Mouse (Mus musculus) liver, postnatal 0 days (tissue): ENCODE measurements around the gene Cyfip1. TPM values are rescaled to one million over a fixed set of nuclear protein-coding genes. Genes with fewer than 3 reads are reported as not detected.
A peak's percentile ranks its signal among the peaks of the same experiment; 100 is the strongest.

Experiments used
- ATAC-seq: fragments of 200-750 bp; cut with Nextera tagmentation; 2 replicates; pipeline ENCODE4 v1.8.0; 2017; ENCODE audit warnings: mild to moderate bottlenecking, moderate library complexity
- DNase-seq: peaks from one replicate; pipeline ENCODE4 v3.0.0-alpha.2; 2016
- H3K27ac ChIP-seq: fragments of 300-500 bp; sonication (generic); 2 replicates; pipeline ENCODE4 v1.5.1; 2014; ENCODE audit warnings: antibody characterized with exemption, moderate library complexity, mild to moderate bottlenecking, low read depth
- H3K27me3 ChIP-seq: fragments of 300-500 bp; sonication (generic); 2 replicates; pipeline ENCODE4 v1.6.1; 2014; ENCODE audit warnings: low read length, control low read depth, mixed read lengths; ENCODE audit not compliant: insufficient read depth
- H3K36me3 ChIP-seq: fragments of 300-500 bp; sonication (generic); replicated peaks from 2 replicates; pipeline ENCODE4 v1.6.1; 2014; ENCODE audit warnings: mild to moderate bottlenecking, control low read depth, low read length, moderate library complexity, mixed read lengths; ENCODE audit not compliant: insufficient read depth
- H3K4me1 ChIP-seq: fragments of 300-500 bp; sonication (generic); 2 replicates; pipeline ENCODE4 v1.6.1; 2014; ENCODE audit warnings: antibody characterized with exemption, mild to moderate bottlenecking, control low read depth; ENCODE audit not compliant: insufficient read depth
- H3K4me2 ChIP-seq: fragments of 300-500 bp; sonication (generic); 2 replicates; pipeline ENCODE4 v1.6.1; 2014; ENCODE audit warnings: low read depth, mild to moderate bottlenecking, low read length, moderate library complexity, mixed read lengths
- H3K4me3 ChIP-seq: fragments of 300-500 bp; sonication (generic); 2 replicates; pipeline ENCODE4 v1.5.1; 2014; ENCODE audit warnings: low read depth, low read length
- H3K9ac ChIP-seq: fragments of 300-500 bp; sonication (generic); replicated peaks from 2 replicates; pipeline ENCODE4 v1.6.1; 2014; ENCODE audit warnings: mild to moderate bottlenecking, moderate library complexity
- H3K9me3 ChIP-seq: fragments of 300-500 bp; sonication (generic); 2 replicates; pipeline ENCODE4 v1.6.1; 2016; ENCODE audit warnings: mild to moderate bottlenecking, control low read depth, low read length, mixed read lengths
- CTCF ChIP-seq: sonication (generic); IDR thresholded peaks from 2 replicates; pipeline ENCODE4 v1.5.1; 2016; ENCODE audit warnings: antibody characterized with exemption, low read depth
- EP300 ChIP-seq: IDR thresholded peaks from 2 replicates; pipeline ENCODE4 v1.6.1; 2016; ENCODE audit warnings: antibody characterized with exemption, low read depth, mild to moderate bottlenecking
- WGBS: fragments of 180-500 bp; shearing (Covaris S2); extraction: QIAGEN DNeasy Blood & Tissue Kit; methylation state at CpG from one replicate; pipeline ENCODE4 v1.1.7; 2014; ENCODE audit not compliant: insufficient replicate concordance; 5-methylcytosine and 5-hydroxymethylcytosine counted together
- polyA plus RNA-seq: library from polyadenylated mRNA; unstranded; fragments of >200 nt; fragmentation: Nextera tagmentation; extraction: Ambion mirVana; gene quantifications from 2 replicates; pipeline ENCODE4 v1.2.1, GENCODE M21; 2015

The Cyfip1 gene
- polyA plus RNA-seq, 1 experiment from 2014 or later = 14.3 TPM

DNA sequence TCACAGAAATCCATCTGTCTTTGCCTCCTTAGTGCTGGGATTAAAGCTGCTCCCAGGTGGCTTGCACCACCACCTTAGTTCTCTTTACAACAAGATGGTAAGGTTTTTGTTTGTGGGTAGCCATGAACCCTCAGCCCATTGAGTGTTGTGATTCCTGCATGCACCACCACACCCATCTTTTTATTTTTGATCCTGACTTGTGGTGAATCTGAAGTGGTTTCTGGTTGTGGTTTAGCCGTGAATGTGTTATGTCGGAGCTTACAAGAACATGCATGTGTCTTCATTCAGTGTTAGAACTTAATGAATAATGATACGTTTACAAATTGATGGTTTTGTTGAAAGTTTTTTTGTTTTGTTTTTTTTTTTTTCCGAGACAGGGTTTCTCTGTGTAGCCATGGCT is 48.5 kb downstream of the Cyfip1 start:
- Histone ChIP-seq H3K9me3 (no peaks in the 10 kb centered on the region), H3K36me3 (peaks cover 19% of the 10 kb centered on the region), H3K27ac (no peak overlapping the region), H3K9ac (no peak overlapping the region), H3K4me3 (no peak overlapping the region), H3K4me1 (no peaks in the 10 kb centered on the region), H3K27me3 (no peaks in the 10 kb centered on the region), H3K4me2 (no peak overlapping the region)
- 72% methylated on average over 4 of the region's 4 CpGs for WGBS
- TF ChIP-seq EP300 (no peak), CTCF (no peak)
- no peak for DNase-seq
- ATAC-seq = no peak

DNA sequence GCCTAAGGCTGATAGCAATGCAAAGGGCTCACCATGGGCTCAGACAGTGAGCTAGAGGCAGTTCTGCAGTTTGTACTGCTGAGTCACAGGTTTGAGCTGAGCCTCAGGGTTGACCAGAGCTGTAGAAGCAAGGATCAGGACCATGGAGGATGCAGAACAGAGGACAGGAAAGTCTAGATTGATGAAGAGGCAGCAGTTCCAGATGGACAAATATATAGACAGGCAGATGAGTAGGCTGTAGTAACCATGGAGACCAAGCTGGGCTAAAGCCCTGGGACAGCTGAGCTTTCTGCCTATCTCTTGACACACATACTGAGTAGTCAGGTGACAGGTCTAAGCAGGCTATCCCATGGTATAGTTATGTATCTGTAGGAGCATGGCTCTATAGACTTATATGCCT is 49.2 kb downstream of the Cyfip1 start:
- Histone ChIP-seq H3K36me3 (peaks cover 19% of the 10 kb centered on the region), H3K27me3 (no peaks in the 10 kb centered on the region), H3K27ac (no peak overlapping the region), H3K4me1 (no peaks in the 10 kb centered on the region), H3K9ac (no peak overlapping the region), H3K9me3 (no peaks in the 10 kb centered on the region), H3K4me2 (no peak overlapping the region), H3K4me3 (no peak overlapping the region)
- ATAC-seq = no peak
- no peak for DNase-seq
- no peak for TF ChIP-seq CTCF
- no peak for TF ChIP-seq EP300

DNA sequence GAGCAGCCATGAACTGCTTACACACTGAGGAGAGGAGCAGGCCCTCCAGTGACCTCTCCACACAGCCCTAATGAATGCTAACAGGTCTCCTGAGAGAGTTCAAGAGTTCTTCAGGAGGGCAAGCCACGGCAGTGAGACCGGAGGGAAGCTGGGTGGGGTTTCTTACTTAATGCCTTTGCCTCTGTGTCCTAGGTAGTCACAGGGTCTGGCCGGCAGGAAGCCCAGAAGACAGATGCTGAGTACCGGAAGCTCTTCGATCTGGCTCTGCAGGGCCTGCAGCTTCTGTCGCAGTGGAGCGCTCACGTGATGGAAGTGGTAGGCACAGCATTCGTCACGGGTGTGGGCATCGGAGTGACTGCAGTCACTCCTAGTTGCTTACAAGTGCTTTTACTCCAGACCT is 50.3 kb downstream of the Cyfip1 start:
- no peak overlapping the region for H3K27ac ChIP-seq
- no peaks in the 10 kb centered on the region for H3K9me3 ChIP-seq
- ATAC-seq = no peak
- peaks cover 28% of the 10 kb centered on the region for H3K36me3 ChIP-seq
- no peak overlapping the region for H3K4me2 ChIP-seq
- DNase-seq = no peak
- TF ChIP-seq CTCF = no peak
- TF ChIP-seq EP300 = no peak
- 83% methylated on average over 11 of the region's 11 CpGs for WGBS
- no peak overlapping the region for H3K9ac ChIP-seq
- H3K4me3 ChIP-seq = no peak overlapping the region
- no peaks in the 10 kb centered on the region for H3K27me3 ChIP-seq
- H3K4me1 ChIP-seq = no peaks in the 10 kb centered on the region

- TF ChIP-seq CTCF = no peak
- no peak for TF ChIP-seq EP300
- Histone ChIP-seq H3K9me3 (no peaks in the 10 kb centered on the region), H3K27me3 (no peaks in the 10 kb centered on the region), H3K9ac (no peak overlapping the region), H3K36me3 (peaks cover 42% of the 10 kb centered on the region), H3K4me1 (no peaks in the 10 kb centered on the region), H3K4me3 (no peak overlapping the region), H3K27ac (no peak overlapping the region), H3K4me2 (no peak overlapping the region)
- 65% methylated on average over 4 of the region's 5 CpGs for WGBS
- DNase-seq = no peak
- no peak for ATAC-seq
Observed at GRCm38 (mm10) chr7:55903766-55904165, 62.2 kb downstream of the Cyfip1 start.

GRCm38 (mm10) chr7:55905449-55905848 is 63.9 kb downstream of the Cyfip1 start:
- H3K27me3 ChIP-seq = no peaks in the 10 kb centered on the region
- no peaks in the 10 kb centered on the region for H3K9me3 ChIP-seq
- H3K27ac ChIP-seq = no peak overlapping the region
- ATAC-seq = no peak
- no peak overlapping the region for H3K4me2 ChIP-seq
- TF ChIP-seq EP300 = no peak
- peak; percentile 13; the same call in 1 of the 2 replicates for TF ChIP-seq CTCF
- 76% methylated on average over 2 of the region's 2 CpGs for WGBS
- H3K9ac ChIP-seq = no peak overlapping the region
- no peak overlapping the region for H3K4me3 ChIP-seq
- no peaks in the 10 kb centered on the region for H3K4me1 ChIP-seq
- peaks cover 39% of the 10 kb centered on the region for H3K36me3 ChIP-seq
- no peak for DNase-seq

- WGBS = 92% methylated on average over 1 of the region's 1 CpGs
- no peak overlapping the region for H3K27ac ChIP-seq
- peak; percentile 21; the same call in 1 of the 2 replicates for ATAC-seq
- no peak overlapping the region for H3K4me3 ChIP-seq
- no peak overlapping the region for H3K4me2 ChIP-seq
- no peaks in the 10 kb centered on the region for H3K4me1 ChIP-seq
- H3K9me3 ChIP-seq = no peaks in the 10 kb centered on the region
- TF ChIP-seq EP300 = no peak
- TF ChIP-seq CTCF = no peak
- no peak overlapping the region for H3K9ac ChIP-seq
- H3K27me3 ChIP-seq = no peaks in the 10 kb centered on the region
- no peak for DNase-seq
- peaks cover 45% of the 10 kb centered on the region for H3K36me3 ChIP-seq
Observed at GRCm38 (mm10) chr7:55909519-55909918, 68.0 kb downstream of the Cyfip1 start.

DNA sequence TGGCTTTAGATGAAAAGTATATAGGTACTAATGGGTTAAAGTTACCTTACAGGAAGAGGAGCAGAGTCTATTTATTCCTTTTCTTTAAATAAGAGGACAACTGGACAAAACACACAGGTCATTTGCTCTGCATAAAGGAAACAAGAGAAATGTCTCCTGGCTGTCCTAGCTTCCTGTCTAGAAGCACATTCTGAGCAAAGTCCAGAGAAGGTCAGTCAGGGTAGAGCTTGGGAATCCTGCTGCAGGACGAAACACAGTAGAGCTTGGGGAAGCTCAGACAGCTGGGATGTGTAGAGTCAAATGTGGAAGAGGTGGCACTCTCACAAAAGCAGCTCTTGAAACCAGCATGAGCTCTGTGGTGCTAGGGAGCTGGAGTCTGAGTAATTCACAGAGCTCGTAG is 68.8 kb downstream of the Cyfip1 start:
- Histone ChIP-seq H3K9me3 (no peaks in the 10 kb centered on the region), H3K27me3 (no peaks in the 10 kb centered on the region), H3K9ac (no peak overlapping the region), H3K4me2 (no peak overlapping the region), H3K4me1 (no peaks in the 10 kb centered on the region), H3K27ac (no peak overlapping the region), H3K36me3 (peaks cover 47% of the 10 kb centered on the region), H3K4me3 (no peak overlapping the region)
- WGBS = 65% methylated on average over 2 of the region's 2 CpGs
- TF ChIP-seq EP300 = no peak
- TF ChIP-seq CTCF = no peak
- ATAC-seq (no peak), DNase-seq (no peak)
